Mouse (Mus musculus) spleen, adult 18-20 months (tissue): ENCODE measurements around the gene Hmgcs2.
A peak's percentile ranks its signal among the peaks of the same experiment; 100 is the strongest.

Experiments used
- DNase-seq, 2 experiments: peaks; one replicate each; pipeline ENCODE4 v3.0.0; 2022; ENCODE audit warnings: mixed read lengths in 2 of 2

Hmgcs2 gene

GRCm38 (mm10) chr3:98280933-98281678, 871 bp downstream of the Hmgcs2 start:
- DNase-seq = peak; percentile 9 to 35

- no peak for DNase-seq
Measured at GRCm38 (mm10) chr3:98282422-98282821, 2.2 kb downstream of the Hmgcs2 start.

GRCm38 (mm10) chr3:98283205-98283604, 3.0 kb downstream of the Hmgcs2 start:
- DNase-seq = no peak

- DNase-seq = no peak
Measured at GRCm38 (mm10) chr3:98291044-98291443, 10.8 kb downstream of the Hmgcs2 start.

- DNase-seq = no peak
Measured at GRCm38 (mm10) chr3:98295965-98296364, 15.7 kb downstream of the Hmgcs2 start.

GRCm38 (mm10) chr3:98299391-98300100, 19.3 kb downstream of the Hmgcs2 start:
- no peak for DNase-seq

GRCm38 (mm10) chr3:98300266-98300665, 20.0 kb downstream of the Hmgcs2 start:
- no peak for DNase-seq

- DNase-seq = no peak
Measured at GRCm38 (mm10) chr3:98301761-98302160, 21.5 kb downstream of the Hmgcs2 start.

- DNase-seq = no peak
Measured at GRCm38 (mm10) chr3:98308606-98309005, 28.4 kb downstream of the Hmgcs2 start.

GRCm38 (mm10) chr3:98310456-98310855, 30.2 kb downstream of the Hmgcs2 start:
- no peak for DNase-seq

GRCm38 (mm10) chr3:98312867-98313266, 32.6 kb downstream of the Hmgcs2 start:
- DNase-seq = peak in 1 of 2 experiments; percentile 58

GRCm38 (mm10) chr3:98313294-98314155, 33.3 kb downstream of the Hmgcs2 start:
- no peak for DNase-seq

- no peak for DNase-seq
Measured at GRCm38 (mm10) chr3:98315181-98315580, 34.9 kb downstream of the Hmgcs2 start.

- DNase-seq = no peak
Measured at GRCm38 (mm10) chr3:98317143-98317542, 36.9 kb downstream of the Hmgcs2 start.

- DNase-seq = no peak
Measured at GRCm38 (mm10) chr3:98319190-98319589, 39.0 kb downstream of the Hmgcs2 start.

- DNase-seq = no peak
Measured at GRCm38 (mm10) chr3:98322209-98322608, 42.0 kb downstream of the Hmgcs2 start.

GRCm38 (mm10) chr3:98324235-98324634, 44.0 kb downstream of the Hmgcs2 start:
- DNase-seq = no peak

- no peak for DNase-seq
Measured at GRCm38 (mm10) chr3:98334010-98334409, 53.8 kb downstream of the Hmgcs2 start.

GRCm38 (mm10) chr3:98335331-98335730, 55.1 kb downstream of the Hmgcs2 start:
- DNase-seq = no peak

GRCm38 (mm10) chr3:98335886-98336285, 55.7 kb downstream of the Hmgcs2 start:
- DNase-seq = peak; percentile 25 to 33

- DNase-seq = peak in 1 of 2 experiments; percentile 13
Measured at GRCm38 (mm10) chr3:98336661-98337654, 56.7 kb downstream of the Hmgcs2 start.

- peak; percentile 17 to 38 for DNase-seq
Measured at GRCm38 (mm10) chr3:98338584-98339041, 58.4 kb downstream of the Hmgcs2 start.
